Mouse (Mus musculus) limb, embryonic 11.5 days (tissue): ENCODE measurements around the gene Aff3. TPM values are rescaled to one million over a fixed set of nuclear protein-coding genes. Genes with fewer than 3 reads are reported as not detected.
A peak's percentile ranks its signal among the peaks of the same experiment; 100 is the strongest.

Experiments used
- ATAC-seq: fragments of 200-750 bp; cut with Nextera tagmentation; 2 replicates; pipeline ENCODE4 v1.8.0; 2017; ENCODE audit warnings: low read depth; ENCODE audit not compliant: insufficient number of reproducible peaks, low FRiP score, low TSS enrichment
- DNase-seq: peaks from one replicate; pipeline ENCODE4 v3.0.0-alpha.2; 2015; ENCODE audit warnings: low spot score
- H3K27ac ChIP-seq: fragments of 300-500 bp; sonication (generic); replicated peaks from 2 replicates; pipeline ENCODE4 v1.5.1; 2014; ENCODE audit warnings: low read depth, mild to moderate bottlenecking, low read length
- H3K27me3 ChIP-seq: fragments of 300-500 bp; sonication (generic); 2 replicates; pipeline ENCODE4 v1.6.1; 2014; ENCODE audit warnings: mild to moderate bottlenecking, low read length, mixed read lengths; ENCODE audit not compliant: control insufficient read depth, insufficient read depth
- H3K36me3 ChIP-seq: fragments of 300-500 bp; sonication (generic); 2 replicates; pipeline ENCODE4 v1.6.1; 2014; ENCODE audit warnings: mild to moderate bottlenecking, low read length, moderate library complexity, mixed read lengths; ENCODE audit not compliant: control insufficient read depth, insufficient read depth
- H3K4me1 ChIP-seq: fragments of 300-500 bp; sonication (generic); 2 replicates; pipeline ENCODE4 v1.6.1; 2014; ENCODE audit warnings: low read length, mixed read lengths; ENCODE audit not compliant: control insufficient read depth, insufficient read depth
- H3K4me2 ChIP-seq: fragments of 300-500 bp; sonication (generic); 2 replicates; pipeline ENCODE4 v1.6.1; 2014; ENCODE audit warnings: low read depth, mild to moderate bottlenecking, moderate library complexity; ENCODE audit not compliant: severe bottlenecking
- H3K4me3 ChIP-seq: fragments of 300-500 bp; sonication (generic); 2 replicates; pipeline ENCODE4 v1.5.1; 2014; ENCODE audit warnings: low read depth, low read length
- H3K9ac ChIP-seq: fragments of 300-500 bp; sonication (generic); 2 replicates; pipeline ENCODE4 v1.6.1; 2014; ENCODE audit warnings: mild to moderate bottlenecking, low read length
- H3K9me3 ChIP-seq: fragments of 300-500 bp; sonication (generic); 2 replicates; pipeline ENCODE4 v1.6.1; 2016; ENCODE audit warnings: low read length; ENCODE audit not compliant: control insufficient read depth
- WGBS: fragments of 180-500 bp; shearing (Covaris S2); extraction: QIAGEN DNeasy Blood & Tissue Kit; methylation state at CpG from one replicate; pipeline ENCODE4 v1.1.7; 2014; 5-methylcytosine and 5-hydroxymethylcytosine counted together
- polyA plus RNA-seq: library from polyadenylated mRNA; unstranded; fragments of >200 nt; fragmentation: Nextera tagmentation; extraction: Ambion mirVana; gene quantifications from 2 replicates; pipeline ENCODE4 v1.2.1, GENCODE M21; 2014

Aff3 gene
- polyA plus RNA-seq: 43.9 and 46.8 TPM in 2 replicates

- H3K36me3 ChIP-seq: no peaks in the 10 kb centered on the region
- ATAC-seq (no peak), DNase-seq (no peak)
- no peak within 1 kb of the TSS for H3K4me3 ChIP-seq
- no peaks in the 10 kb centered on the region for H3K9me3 ChIP-seq
- no peak within 1 kb of the TSS for H3K9ac ChIP-seq
- peaks cover 13% of the 10 kb centered on the region; the same call in 1 of the 2 replicates for H3K4me1 ChIP-seq
- H3K27me3 ChIP-seq: no peaks in the 10 kb centered on the region
- WGBS: 77% methylated on average over 13 of the region's 13 CpGs
- H3K4me2 ChIP-seq: no peak within 1 kb of the TSS
- no peak within 1 kb of the TSS for H3K27ac ChIP-seq
Measured at GRCm38 (mm10) chr1:38664777-38665176, at the start of gene Aff3. Aff3 (minus strand) TSS chr1:38664955.

- ATAC-seq: no peak
- no peak overlapping the region for H3K9ac ChIP-seq
- no peaks in the 10 kb centered on the region for H3K36me3 ChIP-seq
- no peak overlapping the region for H3K27ac ChIP-seq
- no peak for DNase-seq
- H3K27me3 ChIP-seq: no peaks in the 10 kb centered on the region
- H3K4me2 ChIP-seq: no peak overlapping the region
- no peaks in the 10 kb centered on the region for H3K9me3 ChIP-seq
- no peak overlapping the region for H3K4me3 ChIP-seq
- peaks cover 4% of the 10 kb centered on the region; the same call in 1 of the 2 replicates for H3K4me1 ChIP-seq
- WGBS: 69% methylated on average over 6 of the region's 6 CpGs
Measured at GRCm38 (mm10) chr1:38700646-38701045, 35.9 kb upstream of the Aff3 start.

GRCm38 (mm10) chr1:38699244-38699643, 34.5 kb upstream of the Aff3 start:
- DNase-seq (no peak), ATAC-seq (no peak)
- no peak overlapping the region for H3K27ac ChIP-seq
- H3K36me3 ChIP-seq: no peaks in the 10 kb centered on the region
- H3K4me2 ChIP-seq: no peak overlapping the region
- no peaks in the 10 kb centered on the region for H3K9me3 ChIP-seq
- H3K27me3 ChIP-seq: no peaks in the 10 kb centered on the region
- no peak overlapping the region for H3K9ac ChIP-seq
- 80% methylated on average over 10 of the region's 10 CpGs for WGBS
- no peak overlapping the region for H3K4me3 ChIP-seq
- peaks cover 4% of the 10 kb centered on the region; the same call in 1 of the 2 replicates for H3K4me1 ChIP-seq

- Histone ChIP-seq H3K27me3 (no peaks in the 10 kb centered on the region), H3K9ac (no peak overlapping the region), H3K4me3 (no peak overlapping the region), H3K36me3 (no peaks in the 10 kb centered on the region), H3K27ac (no peak overlapping the region), H3K9me3 (no peaks in the 10 kb centered on the region), H3K4me2 (no peak overlapping the region), H3K4me1 (peaks cover 4% of the 10 kb centered on the region; the same call in 1 of the 2 replicates)
- peak; percentile 36 for DNase-seq
- WGBS: 47% methylated on average over 15 of the region's 15 CpGs
- no peak for ATAC-seq
Measured at GRCm38 (mm10) chr1:38695812-38696681, 31.3 kb upstream of the Aff3 start.

- Histone ChIP-seq H3K36me3 (no peaks in the 10 kb centered on the region), H3K4me3 (no peak overlapping the region), H3K27ac (no peak overlapping the region), H3K9ac (no peak overlapping the region), H3K27me3 (no peaks in the 10 kb centered on the region), H3K4me1 (peaks cover 4% of the 10 kb centered on the region; the same call in 1 of the 2 replicates), H3K9me3 (no peaks in the 10 kb centered on the region), H3K4me2 (no peak overlapping the region)
- no peak for DNase-seq
- ATAC-seq: no peak
- WGBS: 77% methylated on average over 2 of the region's 2 CpGs
Measured at GRCm38 (mm10) chr1:38695089-38695811, 30.5 kb upstream of the Aff3 start.

GRCm38 (mm10) chr1:38694142-38694541, 29.4 kb upstream of the Aff3 start:
- ATAC-seq: no peak
- no peak overlapping the region for H3K27ac ChIP-seq
- peaks cover 4% of the 10 kb centered on the region; the same call in 1 of the 2 replicates for H3K4me1 ChIP-seq

GRCm38 (mm10) chr1:38690471-38690870, 25.7 kb upstream of the Aff3 start:
- no peak overlapping the region for H3K9ac ChIP-seq
- H3K4me3 ChIP-seq: no peak overlapping the region
- no peaks in the 10 kb centered on the region for H3K4me1 ChIP-seq
- H3K36me3 ChIP-seq: no peaks in the 10 kb centered on the region
- H3K27me3 ChIP-seq: no peaks in the 10 kb centered on the region
- no peaks in the 10 kb centered on the region for H3K9me3 ChIP-seq
- WGBS: 82% methylated on average over 6 of the region's 6 CpGs
- no peak overlapping the region for H3K27ac ChIP-seq
- no peak overlapping the region for H3K4me2 ChIP-seq
- no peak for DNase-seq
- no peak for ATAC-seq

More at GRCm38 (mm10) chr1:38694142-38694541, 29.4 kb upstream of the Aff3 start:
- no peaks in the 10 kb centered on the region for H3K27me3 ChIP-seq
- H3K9ac ChIP-seq: no peak overlapping the region
- no peak overlapping the region for H3K4me3 ChIP-seq
- no peak for DNase-seq
- 60% methylated on average over 5 of the region's 5 CpGs for WGBS
- H3K4me2 ChIP-seq: no peak overlapping the region
- no peaks in the 10 kb centered on the region for H3K36me3 ChIP-seq
- no peaks in the 10 kb centered on the region for H3K9me3 ChIP-seq

GRCm38 (mm10) chr1:38688216-38688615, 23.5 kb upstream of the Aff3 start:
- Histone ChIP-seq H3K4me2 (no peak overlapping the region), H3K27me3 (no peaks in the 10 kb centered on the region), H3K36me3 (no peaks in the 10 kb centered on the region), H3K9ac (no peak overlapping the region), H3K4me1 (no peaks in the 10 kb centered on the region), H3K4me3 (no peak overlapping the region), H3K9me3 (no peaks in the 10 kb centered on the region), H3K27ac (0 out of 2 replicates have a peak overlapping the region, but pooled peaks have one; percentile 36)
- 59% methylated on average over 5 of the region's 5 CpGs for WGBS
- ATAC-seq (no peak), DNase-seq (no peak)
